Mouse (Mus musculus) induced T-regulatory cell, adult 2 months (primary cell): ENCODE results near the gene Rabif.
"Not testable (repeated sequence)": the region's sequence is repeated elsewhere in the genome, so short reads cannot be mapped to it uniquely, and the experiment has no call there.

Experiments
- DNase-seq: peaks from one replicate; pipeline ENCODE4 v3.0.0-alpha.2; 2012; ENCODE audit warnings: low read depth

The Rabif gene

GRCm38 (mm10) chr1:134513312-134513860 is 18.9 kb downstream of the Rabif start:
- peak; percentile 42 for DNase-seq

- no peak for DNase-seq
Observed at GRCm38 (mm10) chr1:134513876-134514590, 19.6 kb downstream of the Rabif start.

GRCm38 (mm10) chr1:134515891-134516290 is 21.4 kb downstream of the Rabif start:
- no peak for DNase-seq

- no peak for DNase-seq
Observed at GRCm38 (mm10) chr1:134516491-134517198, 22.2 kb downstream of the Rabif start.

GRCm38 (mm10) chr1:134517841-134518240 is 23.4 kb downstream of the Rabif start:
- not testable (repeated sequence) for DNase-seq

GRCm38 (mm10) chr1:134518677-134519076 is 24.2 kb downstream of the Rabif start:
- peak; percentile 79 for DNase-seq

- DNase-seq: not testable (repeated sequence)
Observed at GRCm38 (mm10) chr1:134519201-134519600, 24.8 kb downstream of the Rabif start.

GRCm38 (mm10) chr1:134520001-134520721 is 25.7 kb downstream of the Rabif start:
- DNase-seq: no peak

- no peak for DNase-seq
Observed at GRCm38 (mm10) chr1:134521163-134521562, 26.7 kb downstream of the Rabif start.

- no peak for DNase-seq
Observed at GRCm38 (mm10) chr1:134522325-134522724, 27.9 kb downstream of the Rabif start.

- DNase-seq: peak; percentile 75
Observed at GRCm38 (mm10) chr1:134524424-134524823, 30.0 kb downstream of the Rabif start.

GRCm38 (mm10) chr1:134525015-134525414 is 30.6 kb downstream of the Rabif start:
- DNase-seq: no peak

- DNase-seq: no peak
Observed at GRCm38 (mm10) chr1:134526752-134527151, 32.3 kb downstream of the Rabif start.

- no peak for DNase-seq
Observed at GRCm38 (mm10) chr1:134530618-134531017, 36.2 kb downstream of the Rabif start.

- DNase-seq: not testable (repeated sequence)
Observed at GRCm38 (mm10) chr1:134533710-134534109, 39.3 kb downstream of the Rabif start.

GRCm38 (mm10) chr1:134535054-134535453 is 40.6 kb downstream of the Rabif start:
- no peak for DNase-seq

- DNase-seq: no peak
Observed at GRCm38 (mm10) chr1:134535513-134535912, 41.1 kb downstream of the Rabif start.

GRCm38 (mm10) chr1:134540610-134541009 is 46.2 kb downstream of the Rabif start:
- no peak for DNase-seq

GRCm38 (mm10) chr1:134548231-134548630 is 53.8 kb downstream of the Rabif start:
- no peak for DNase-seq

GRCm38 (mm10) chr1:134549632-134550132 is 55.2 kb downstream of the Rabif start, which contains the start of gene Mgat4e:
Gene Mgat4e, minus strand, starts transcription at chr1:134549682.
- DNase-seq: no peak

GRCm38 (mm10) chr1:134551869-134552268 is 57.4 kb downstream of the Rabif start:
- DNase-seq: no peak

- no peak for DNase-seq
Observed at GRCm38 (mm10) chr1:134552396-134552795, 57.9 kb downstream of the Rabif start.
